Mouse (Mus musculus): ENCODE measurements around the gene Ccdc30. TPM values are rescaled to one million over a fixed set of nuclear protein-coding genes. Genes with fewer than 3 reads are reported as not detected.

Gene Ccdc30
- polyA plus RNA-seq, 1 experiment from 2014 or later: 12.4 TPM

DNA sequence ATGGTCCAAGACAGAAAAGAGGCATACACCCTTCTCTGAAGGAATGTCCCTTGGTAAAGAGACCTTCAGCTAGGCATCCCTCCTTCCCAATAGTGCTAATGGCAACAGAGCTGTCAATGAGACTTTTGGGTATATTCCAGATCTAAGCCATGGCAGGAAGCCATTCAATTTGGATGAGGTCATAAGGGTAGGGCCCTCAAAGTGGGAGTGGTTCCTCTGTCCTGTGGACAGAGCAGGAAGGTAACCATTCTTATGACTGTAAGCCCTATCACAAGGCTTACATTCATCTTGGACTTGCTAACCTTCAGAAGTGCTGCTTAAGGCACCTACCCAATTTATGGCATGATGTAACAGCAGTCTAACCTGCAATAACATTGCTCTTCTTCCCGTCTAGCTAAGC, 140.7 kb downstream of the Ccdc30 start:
- peaks cover 97% of the 10 kb centered on the region for H3K36me3 ChIP-seq (ENCODE audit: poor library complexity, severe bottlenecking)
- H3K4me1 ChIP-seq: no peaks in the 10 kb centered on the region
- 85% methylated on average over 1 of the region's 1 CpGs for WGBS
- no peak for ATAC-seq
- H3K27me3 ChIP-seq: no peaks in the 10 kb centered on the region
- no peak overlapping the region for H3K27ac ChIP-seq
- H3K4me2 ChIP-seq: no peak overlapping the region
- no peaks in the 10 kb centered on the region for H3K9me3 ChIP-seq (replicated peaks)
- H3K9ac ChIP-seq: no peak overlapping the region
- no peak overlapping the region for H3K4me3 ChIP-seq

Other genes starting within 250 kb of the Ccdc30 start
- 9.1 and 9.3 TPM in 2 replicates for gene Zfp691, start 241.3 kb downstream of the Ccdc30 start, polyA plus RNA-seq (2015; fragmentation: Nextera tagmentation; extraction: Ambion mirVana)
- gene Ermap, start 225.5 kb downstream of the Ccdc30 start, polyA plus RNA-seq (2015; fragmentation: Nextera tagmentation; extraction: Ambion mirVana): 0.87 and 2.1 TPM in 2 replicates
- gene Svbp, start 220.2 kb downstream of the Ccdc30 start, polyA plus RNA-seq (2015; fragmentation: Nextera tagmentation; extraction: Ambion mirVana): 212 and 215 TPM in 2 replicates
- not detected in 2 replicates for gene Tmem269, start 197.3 kb downstream of the Ccdc30 start, polyA plus RNA-seq (2015; fragmentation: Nextera tagmentation; extraction: Ambion mirVana)
- gene AU022252, start 182.8 kb downstream of the Ccdc30 start, polyA plus RNA-seq (2015; fragmentation: Nextera tagmentation; extraction: Ambion mirVana): 28.0 and 30.9 TPM in 2 replicates
- gene P3h1, start 182.6 kb downstream of the Ccdc30 start, polyA plus RNA-seq (2015; fragmentation: Nextera tagmentation; extraction: Ambion mirVana): 7.6 and 8.1 TPM in 2 replicates
- gene Cldn19, start 160.1 kb downstream of the Ccdc30 start, polyA plus RNA-seq (2015; fragmentation: Nextera tagmentation; extraction: Ambion mirVana): 0.18 TPM in 2 replicates
- 763 and 887 TPM in 2 replicates for gene Ybx1, start 120.9 kb downstream of the Ccdc30 start, polyA plus RNA-seq (2015; fragmentation: Nextera tagmentation; extraction: Ambion mirVana)
- gene Ppih, start 95.0 kb downstream of the Ccdc30 start, polyA plus RNA-seq (2015; fragmentation: Nextera tagmentation; extraction: Ambion mirVana): 101 and 123 TPM in 2 replicates
- 15.4 and 17.9 TPM in 2 replicates for gene Ppcs, start 6.9 kb upstream of the Ccdc30 start, polyA plus RNA-seq (2015; fragmentation: Nextera tagmentation; extraction: Ambion mirVana)
- 0.26 and 0.35 TPM in 2 replicates for gene Zmynd12, start 7.3 kb upstream of the Ccdc30 start, polyA plus RNA-seq (2015; fragmentation: Nextera tagmentation; extraction: Ambion mirVana)
- gene Rimkla, start 77.1 kb upstream of the Ccdc30 start, polyA plus RNA-seq (2015; fragmentation: Nextera tagmentation; extraction: Ambion mirVana): 12.2 and 12.6 TPM in 2 replicates
- 23.8 and 25.4 TPM in 2 replicates for gene Foxj3, start 121.5 kb upstream of the Ccdc30 start, polyA plus RNA-seq (2015; fragmentation: Nextera tagmentation; extraction: Ambion mirVana)
- 4.8 TPM in 2 replicates for gene Frg2f1, start 124.0 kb upstream of the Ccdc30 start, polyA plus RNA-seq (2015; fragmentation: Nextera tagmentation; extraction: Ambion mirVana)
- not detected in 2 replicates for gene Guca2a, start 222.2 kb upstream of the Ccdc30 start, polyA plus RNA-seq (2015; fragmentation: Nextera tagmentation; extraction: Ambion mirVana)
- not detected in 2 replicates for gene Guca2b, start 243.4 kb upstream of the Ccdc30 start, polyA plus RNA-seq (2015; fragmentation: Nextera tagmentation; extraction: Ambion mirVana)

All from forebrain, embryonic 13.5 days (tissue).